Mouse (Mus musculus) spleen, postnatal 36 days (tissue): ENCODE results near the gene Mycn.

Experiments
- DNase-seq, 2 experiments: peaks; one replicate each; pipeline ENCODE4 v3.0.0; 2022; ENCODE audit warnings: low spot score in 2 of 2, mixed read lengths in 1 of 2

Gene Mycn

DNA sequence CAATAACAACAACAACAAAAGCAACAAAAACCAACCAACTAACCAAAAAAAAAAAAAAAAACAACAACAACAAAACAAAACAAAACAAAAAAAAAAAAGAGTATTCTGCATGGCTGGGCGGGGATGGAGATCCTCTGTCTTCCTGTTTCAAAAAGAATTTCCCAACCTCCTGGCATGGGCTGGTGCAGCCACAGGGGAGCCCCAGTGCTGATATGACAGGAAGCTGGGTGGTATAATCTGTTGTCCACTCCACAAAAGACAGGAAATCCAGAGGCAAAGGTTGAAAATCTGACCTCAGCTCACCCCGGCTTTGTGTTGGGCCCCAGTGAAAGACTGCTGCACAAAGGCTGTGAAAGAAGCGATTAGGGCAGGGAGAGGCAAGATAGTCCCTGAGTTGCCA lies 17.3 kb downstream of the Mycn start:
- DNase-seq = no peak

DNA sequence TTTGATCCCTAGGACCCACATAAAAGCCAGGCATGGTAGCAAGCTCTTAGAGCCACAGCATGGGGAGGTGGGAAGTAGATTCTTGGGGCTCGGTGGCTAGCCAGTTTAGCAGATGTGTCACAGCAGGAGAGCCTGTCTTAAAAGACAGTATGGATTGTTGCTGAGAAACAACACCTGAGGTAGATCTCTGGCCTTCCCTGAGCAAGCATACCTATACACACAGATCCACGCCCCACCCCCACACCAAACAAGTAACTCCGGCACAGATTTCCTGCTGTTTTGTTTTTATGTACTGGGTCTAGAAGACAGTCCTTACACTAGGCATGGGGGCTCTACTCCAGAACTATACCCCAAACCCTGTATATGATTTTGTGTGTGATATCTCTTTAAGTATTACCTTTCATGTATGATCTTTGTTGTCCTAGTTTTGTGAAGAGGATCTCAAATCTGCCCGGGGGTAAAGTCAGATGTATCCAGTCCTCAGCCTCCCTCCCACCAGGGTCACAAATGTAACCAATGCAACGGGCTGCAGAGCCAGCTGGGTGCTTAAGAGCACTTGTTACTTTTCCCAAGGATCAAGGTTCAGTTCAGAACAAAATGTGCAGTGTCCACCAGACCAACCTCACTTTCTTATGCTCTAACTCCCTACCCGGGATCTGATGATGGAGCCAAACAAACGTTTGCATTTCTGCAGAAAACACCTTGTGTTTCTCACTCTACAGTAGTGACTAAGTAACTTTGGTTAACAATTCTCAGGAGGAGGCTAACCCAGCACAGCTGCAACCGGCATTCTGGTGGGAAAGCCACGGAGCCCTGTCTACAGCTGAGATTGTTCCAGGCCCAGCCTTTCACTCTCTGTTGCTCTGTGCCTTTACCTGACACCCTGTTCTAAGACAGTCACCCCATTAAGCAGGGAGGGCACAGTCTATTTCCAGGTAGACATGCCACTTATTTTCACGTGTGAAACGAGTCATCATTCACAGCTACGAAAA lies 21.3 kb downstream of the Mycn start:
- no peak for DNase-seq

DNA sequence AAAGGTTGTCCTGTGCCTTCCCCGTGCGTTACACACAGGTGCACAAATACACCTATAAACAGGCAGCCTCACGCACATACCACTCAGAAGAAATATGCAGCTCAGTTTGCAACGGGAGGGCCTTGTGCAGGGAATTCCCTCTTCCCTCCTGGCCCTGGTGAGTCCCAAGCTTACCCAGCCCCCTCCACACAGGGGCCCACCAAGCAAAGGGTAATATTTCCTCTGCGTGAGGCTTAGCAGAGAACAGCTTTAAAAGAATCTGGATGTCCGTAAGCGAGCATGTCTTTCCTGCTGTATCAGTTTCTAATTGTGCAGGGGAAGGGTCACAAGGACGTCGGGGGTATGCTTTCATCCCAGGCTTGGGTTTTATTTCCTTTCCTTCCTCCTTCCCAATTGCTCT lies 25.4 kb downstream of the Mycn start:
- no peak for DNase-seq

DNA sequence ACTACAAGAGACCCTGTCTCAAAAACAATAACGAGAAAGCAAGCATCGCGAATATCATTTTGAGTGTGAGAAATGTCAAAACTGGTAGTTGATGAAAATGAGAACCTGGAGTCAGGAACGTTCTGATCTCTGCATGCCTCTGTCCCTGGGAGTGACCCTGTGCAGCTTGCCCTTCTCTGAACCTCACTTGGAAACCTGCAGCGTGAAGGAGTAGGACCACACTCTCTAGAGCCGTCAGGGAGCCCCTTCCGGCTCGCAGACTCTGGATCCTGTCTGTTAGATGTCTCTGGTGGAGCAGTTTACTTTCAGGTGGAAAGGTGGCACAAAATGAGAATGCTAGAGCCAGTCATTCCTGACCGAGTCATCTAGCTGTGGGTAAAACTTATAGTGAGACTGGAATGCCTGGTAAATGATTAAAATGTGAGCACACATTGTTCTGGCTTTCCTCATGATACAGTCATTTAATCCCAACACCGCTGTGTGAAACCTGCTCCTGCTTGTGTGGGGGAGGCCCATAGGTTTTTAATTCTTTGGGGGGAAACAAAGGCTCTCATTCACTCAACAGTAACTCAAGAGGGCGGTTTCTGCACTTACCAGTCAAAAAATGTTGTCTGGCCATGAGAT lies 31.2 kb downstream of the Mycn start:
- no peak for DNase-seq

DNA sequence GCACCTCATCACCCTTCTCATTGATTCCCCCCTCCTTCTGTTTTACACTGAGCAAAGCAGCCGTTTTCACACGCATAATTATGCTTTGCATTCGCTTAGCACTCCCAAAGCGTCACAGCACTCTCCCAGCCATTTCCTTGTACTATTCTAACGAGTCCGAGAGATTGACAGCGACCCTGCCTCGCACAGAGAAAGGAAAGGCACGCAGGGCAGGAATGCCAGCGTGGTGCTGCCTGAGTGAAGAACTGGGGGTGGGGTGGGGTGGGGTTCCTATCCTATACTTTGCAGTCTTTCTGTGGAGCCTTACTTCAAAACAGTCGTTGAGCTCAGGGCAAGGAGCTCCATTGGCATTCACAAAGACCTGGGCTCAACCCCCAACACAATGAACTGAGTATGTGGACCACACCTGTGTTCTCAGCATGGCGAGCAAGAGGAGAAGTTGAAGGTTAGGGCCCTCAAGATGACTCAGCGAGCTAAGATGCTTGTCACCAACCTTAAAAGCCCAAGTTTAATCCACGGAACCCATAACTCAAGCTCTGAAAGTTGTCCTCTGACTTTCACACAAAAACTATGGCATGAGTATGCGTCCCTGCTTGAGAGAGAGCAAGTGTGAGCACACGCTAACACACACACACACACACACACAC lies 32.0 kb downstream of the Mycn start:
- no peak for DNase-seq

DNA sequence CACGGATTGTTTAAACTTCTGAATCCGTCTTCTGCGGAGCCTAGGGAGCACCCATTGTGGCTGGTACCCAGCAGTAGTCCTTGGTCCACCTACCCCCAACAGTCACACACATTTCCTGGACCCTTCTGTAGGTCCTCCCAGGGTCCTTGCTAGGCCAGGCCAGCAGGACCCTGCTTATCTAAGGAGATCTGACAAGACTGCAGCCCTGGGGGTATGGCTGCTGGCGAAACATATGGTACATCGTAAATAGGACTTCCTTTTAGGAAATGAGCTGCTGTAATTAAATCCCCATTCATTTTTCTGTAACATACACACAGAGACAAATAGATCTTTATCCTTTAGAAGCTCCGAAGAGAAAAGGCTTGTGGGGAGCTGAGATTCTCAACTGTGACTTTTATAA lies 34.9 kb downstream of the Mycn start:
- no peak for DNase-seq

DNA sequence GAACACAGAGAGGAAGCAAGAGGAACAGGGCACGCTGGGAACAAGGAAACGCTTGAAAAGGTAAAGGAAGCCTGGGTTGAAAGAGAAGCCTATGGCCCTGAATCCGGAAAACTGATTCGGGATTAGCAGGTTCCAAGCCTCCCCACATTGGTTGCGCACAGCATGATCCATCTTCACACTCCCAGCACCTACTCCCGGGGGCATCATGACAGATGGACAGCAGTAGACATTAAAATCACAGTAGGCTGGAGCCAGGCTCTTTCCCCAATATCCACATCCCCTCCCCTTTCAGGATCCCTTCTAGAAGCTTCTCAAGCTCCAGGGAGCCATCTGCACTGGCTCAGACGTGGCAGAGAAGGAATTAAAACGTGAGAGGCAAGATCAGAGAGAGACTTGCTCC lies 35.4 kb downstream of the Mycn start:
- no peak for DNase-seq

DNA sequence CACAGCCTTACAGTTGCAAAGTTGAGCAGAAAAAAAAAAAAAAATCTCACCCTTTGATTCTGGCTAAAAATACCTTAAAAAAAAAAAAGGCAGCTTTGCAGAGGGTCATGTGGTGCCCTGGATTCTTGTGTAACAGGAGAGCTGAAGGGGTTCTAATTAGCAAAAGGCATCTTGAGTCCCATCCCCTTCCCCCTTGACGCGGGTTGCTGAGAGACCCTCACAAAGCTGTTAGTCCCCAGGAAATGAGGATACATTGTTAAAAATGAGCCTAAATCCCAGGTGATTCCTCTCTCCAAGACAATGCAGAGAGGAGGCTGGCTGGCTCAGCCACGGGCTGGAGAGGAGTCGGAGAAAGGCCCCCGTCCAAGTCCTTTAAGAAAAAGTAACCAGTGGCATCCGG lies 36.6 kb downstream of the Mycn start:
- no peak for DNase-seq

DNA sequence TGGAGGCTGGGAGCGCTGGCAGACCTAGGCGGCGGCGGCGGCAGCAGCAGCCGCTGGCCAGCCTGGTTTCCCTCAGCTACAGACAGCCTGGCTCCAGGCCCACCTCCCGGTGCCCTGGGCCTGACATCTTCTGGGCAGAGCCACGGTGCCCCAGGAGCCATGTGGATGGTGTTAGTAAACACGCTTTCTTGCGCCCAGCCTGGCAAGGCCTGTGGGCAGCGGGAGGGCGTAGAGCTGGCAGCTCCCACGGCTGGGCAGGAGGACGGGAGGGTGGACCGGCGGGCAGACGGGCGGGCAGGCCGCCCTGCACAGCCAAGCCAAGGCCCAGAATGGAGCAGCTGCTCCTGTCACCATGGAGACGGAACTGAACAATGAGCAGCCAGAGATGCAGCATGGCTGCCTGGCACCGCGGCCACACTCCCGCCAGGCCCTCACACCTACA lies 37.2 kb downstream of the Mycn start:
- DNase-seq = no peak

DNA sequence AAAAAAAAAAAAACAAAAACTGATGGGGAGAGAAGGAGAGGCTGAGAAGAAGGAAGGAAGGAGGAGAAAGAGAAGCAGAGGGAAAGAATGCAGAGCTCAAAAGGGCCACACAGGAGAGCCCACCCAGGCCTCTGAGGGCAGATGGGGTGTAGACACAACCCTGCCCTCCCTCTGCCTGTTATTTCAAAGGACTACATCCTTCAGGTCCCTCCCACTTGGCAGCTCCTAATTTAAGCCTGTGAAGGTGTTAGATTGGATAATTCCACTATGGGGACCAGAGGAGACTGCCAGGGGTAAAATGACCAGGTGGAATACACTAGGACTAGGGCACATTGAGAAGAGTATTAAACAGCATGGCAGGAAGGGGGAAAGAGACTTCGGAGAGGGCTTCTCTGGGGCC lies 37.6 kb downstream of the Mycn start:
- no peak for DNase-seq

DNA sequence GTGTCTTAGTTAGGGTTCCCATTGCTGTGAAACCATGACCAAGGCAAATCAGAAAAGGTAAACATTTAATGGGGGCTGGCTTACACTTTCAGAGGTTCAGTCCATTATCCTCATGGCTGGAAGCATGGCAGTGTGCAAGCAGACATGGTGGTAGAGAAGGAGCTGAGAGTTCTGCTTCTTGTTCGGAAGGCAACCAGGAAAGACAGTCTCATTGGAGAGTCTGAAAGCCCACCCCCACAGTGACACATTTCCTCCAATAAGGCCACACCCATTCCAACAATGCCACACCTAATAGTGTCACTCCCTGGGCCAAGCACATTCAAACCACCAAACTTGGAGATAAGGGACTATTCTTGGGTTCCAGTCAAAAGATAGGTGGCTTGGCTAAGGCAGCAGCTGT lies 39.3 kb downstream of the Mycn start:
- no peak for DNase-seq

DNA sequence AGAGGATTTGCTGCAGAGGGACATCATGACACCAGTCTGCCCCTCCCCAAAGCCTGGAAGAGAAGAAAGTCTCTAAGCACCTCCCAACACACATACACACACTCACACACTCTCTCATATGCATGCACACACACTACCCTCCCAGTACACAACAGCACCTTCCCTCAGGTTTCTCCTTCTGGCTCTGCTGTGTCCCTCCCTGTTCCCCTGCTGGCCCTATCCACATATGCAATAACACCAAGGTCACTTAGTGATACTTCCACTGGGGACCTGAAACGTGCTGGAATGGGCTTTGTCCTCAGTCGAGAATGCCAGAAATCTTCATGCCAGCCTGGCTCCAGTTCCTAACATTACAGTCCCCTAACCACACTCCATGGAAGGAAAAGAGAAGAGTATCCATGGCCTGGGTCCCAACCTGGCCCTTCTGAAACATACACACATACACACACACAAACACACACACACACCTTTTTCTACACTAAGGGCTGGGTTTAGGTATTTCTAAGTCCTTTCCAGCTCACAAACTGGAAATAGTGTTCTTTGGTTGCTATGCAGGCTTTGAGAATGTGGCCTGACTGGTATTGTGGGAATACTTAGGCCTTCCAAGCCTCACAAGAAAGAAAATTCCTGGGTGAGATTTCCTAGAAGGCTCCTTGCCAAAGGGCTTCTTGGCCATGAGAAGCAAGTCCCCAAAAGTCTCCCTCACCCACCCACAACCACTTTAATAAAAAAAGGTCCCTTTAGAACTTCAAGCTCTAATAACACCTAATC lies 43.2 kb downstream of the Mycn start:
- DNase-seq = no peak

DNA sequence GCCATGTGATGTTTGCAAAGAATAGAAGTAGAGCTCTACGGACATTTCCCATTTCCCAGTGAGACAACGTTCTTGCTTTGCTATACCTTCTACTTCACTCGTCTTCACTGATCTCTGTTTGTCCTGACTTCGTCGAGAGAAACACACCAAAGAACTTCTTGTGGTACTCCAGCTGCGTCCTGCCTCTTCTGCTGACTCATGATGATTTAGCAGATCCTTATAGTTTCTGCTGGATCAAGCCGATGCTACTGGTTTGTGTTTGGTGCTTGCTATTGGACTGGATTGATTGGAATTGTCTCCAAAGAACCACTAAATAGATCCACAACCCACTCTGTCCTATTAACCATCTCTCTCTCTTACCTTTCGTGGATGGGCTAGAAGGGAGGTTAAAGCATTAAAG lies 47.7 kb downstream of the Mycn start:
- DNase-seq = no peak

DNA sequence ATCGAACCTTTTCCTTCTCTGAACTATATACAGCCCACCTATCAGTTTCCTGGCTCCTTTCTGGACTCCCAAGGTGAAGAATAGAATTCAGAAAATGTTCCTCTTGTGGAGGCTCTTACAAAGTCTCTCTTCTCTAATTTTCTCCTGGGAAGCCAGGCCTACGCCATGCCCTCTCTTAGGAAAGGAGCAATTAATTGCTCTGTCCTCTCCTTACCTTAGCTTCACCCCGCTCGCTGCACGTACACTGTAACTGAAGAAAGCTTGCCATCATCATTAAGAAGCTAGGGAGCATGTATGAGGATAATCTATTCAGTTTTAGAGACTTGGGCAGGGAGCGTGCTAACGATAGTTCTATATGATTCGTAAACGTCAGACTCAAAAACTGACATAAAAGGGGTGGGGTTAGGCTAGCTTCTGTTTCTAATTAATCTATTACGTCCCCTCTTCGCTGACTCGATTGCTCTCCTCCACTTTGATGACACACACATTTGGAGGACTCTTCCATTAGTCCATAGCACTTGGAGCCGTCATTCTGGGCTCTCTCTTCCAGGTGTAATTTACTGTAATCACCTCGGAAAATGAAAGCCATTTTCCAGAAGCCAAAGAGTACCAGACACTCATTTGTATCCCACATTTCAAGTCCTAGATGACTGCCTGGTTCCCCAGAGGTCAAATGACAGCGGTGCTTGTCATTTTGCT lies 55.4 kb downstream of the Mycn start:
- no peak for DNase-seq
